Mouse (Mus musculus) ZHBTc4 (cell line): ENCODE data around the gene Sec14l1.
A peak's percentile ranks its signal among the peaks of the same experiment; 100 is the strongest.

Experiments
- DNase-seq: peaks from one replicate; pipeline ENCODE4 v3.0.0-alpha.2; 2011; ENCODE audit warnings: low read depth, low spot score

Sec14l1 gene

DNA sequence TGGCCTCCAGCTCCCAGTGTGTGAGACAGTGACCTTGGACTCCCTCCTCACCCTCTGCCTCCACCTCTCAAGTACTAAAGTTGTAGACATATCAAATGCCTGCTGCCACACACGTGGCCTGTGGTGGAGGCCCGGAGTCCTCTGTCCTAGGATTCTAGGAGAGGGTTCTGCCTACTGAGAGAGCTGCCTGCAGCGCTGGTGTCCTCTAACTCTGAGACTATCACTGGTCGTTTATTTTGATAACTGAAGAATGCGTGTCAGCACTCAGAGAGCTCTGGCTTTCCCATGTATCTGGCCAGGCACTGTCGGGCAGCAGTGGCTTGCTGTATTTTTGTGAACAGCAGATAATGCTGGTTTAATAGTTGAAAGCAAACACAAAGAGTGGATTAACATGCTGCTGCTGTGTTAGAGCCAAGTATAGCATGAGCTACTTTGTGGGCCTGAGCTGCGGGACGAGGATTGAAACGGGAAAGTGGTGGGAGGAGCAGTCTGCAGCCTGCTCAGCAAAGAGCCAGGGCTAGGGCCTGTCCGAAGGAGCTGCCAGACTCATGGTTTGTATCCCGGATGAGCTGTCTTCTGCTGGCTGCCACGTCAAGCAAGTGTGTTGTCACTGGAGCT lies 13.1 kb downstream of the Sec14l1 start:
- DNase-seq: no peak

DNA sequence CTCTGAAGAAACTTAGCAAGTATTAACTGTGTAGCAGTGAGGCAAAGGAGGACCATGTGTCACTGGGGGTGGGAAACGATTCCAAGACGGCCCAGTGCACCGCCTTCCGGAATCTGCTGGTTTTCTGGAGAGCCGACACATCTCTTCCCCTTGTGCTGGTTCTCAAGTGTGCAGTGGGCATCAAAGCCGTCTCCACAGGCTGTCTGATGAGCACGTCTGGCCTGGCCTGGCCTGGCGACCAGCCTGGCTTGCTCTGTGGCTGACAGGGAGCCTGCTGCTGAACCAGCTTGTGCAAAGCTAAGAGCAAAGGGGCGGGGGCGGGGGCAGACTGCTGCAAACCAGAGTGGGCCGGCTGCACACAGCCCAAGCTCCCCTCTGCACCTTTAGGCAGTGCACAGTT lies 14.5 kb downstream of the Sec14l1 start:
- peak; percentile 69 for DNase-seq

DNA sequence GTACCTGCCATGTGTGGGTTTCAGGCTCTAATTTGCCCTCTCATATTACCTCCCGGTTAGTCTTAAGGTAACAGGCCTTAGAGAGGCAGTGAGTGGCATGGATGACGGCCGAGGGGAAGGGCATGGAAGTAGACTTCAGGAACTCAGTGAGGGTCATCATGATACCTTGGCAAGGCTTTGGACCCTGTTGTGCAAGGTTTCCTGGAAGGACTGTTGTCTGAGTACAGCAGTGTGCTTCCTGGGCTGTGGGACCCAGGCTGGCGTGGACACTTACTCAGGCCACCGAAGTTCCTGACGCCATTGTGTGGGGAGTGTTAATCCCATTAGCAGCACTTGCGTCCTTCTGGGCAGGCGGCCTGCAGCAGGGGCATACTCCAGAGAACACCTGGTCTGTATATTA lies 15.1 kb downstream of the Sec14l1 start:
- DNase-seq: no peak

DNA sequence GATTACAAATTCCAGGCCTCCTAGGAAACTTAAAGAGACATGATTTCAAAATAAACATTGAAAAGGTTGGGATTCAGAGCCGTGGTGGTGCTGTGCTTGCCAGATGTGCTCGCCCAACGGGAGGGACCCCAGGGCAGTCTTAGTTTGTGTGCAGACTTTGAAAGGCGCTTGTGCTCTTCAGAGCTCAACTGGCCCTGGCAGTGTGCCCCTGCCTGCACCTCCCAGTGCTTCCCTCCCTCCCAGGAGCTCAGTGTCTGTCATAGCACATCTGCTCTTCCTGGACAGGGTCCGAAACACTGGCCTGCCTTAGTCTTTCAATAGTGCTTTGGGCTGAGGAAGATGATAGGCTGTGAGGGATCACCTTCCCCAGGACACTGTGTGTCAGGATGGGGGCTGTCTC lies 15.9 kb downstream of the Sec14l1 start:
- no peak for DNase-seq

DNA sequence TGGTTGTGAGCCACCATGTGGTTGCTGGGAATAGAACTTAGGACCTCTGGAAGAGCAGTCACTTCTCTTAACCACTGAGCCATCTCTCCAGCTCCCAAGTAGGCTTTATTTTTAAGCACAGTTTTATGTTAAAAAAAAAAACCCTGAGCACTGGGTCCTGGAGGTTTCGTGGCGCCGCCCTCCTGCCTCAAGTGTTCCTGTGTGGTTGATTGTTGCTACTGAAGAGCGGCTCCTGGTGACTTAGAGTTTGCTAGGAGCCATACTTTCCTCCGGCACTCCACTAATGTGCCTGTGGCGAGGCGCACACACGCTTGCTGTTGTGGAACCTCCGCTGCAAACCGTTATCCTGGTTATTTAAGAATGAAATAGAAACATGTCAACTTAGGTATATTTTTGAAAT lies 16.5 kb downstream of the Sec14l1 start:
- DNase-seq: no peak

DNA sequence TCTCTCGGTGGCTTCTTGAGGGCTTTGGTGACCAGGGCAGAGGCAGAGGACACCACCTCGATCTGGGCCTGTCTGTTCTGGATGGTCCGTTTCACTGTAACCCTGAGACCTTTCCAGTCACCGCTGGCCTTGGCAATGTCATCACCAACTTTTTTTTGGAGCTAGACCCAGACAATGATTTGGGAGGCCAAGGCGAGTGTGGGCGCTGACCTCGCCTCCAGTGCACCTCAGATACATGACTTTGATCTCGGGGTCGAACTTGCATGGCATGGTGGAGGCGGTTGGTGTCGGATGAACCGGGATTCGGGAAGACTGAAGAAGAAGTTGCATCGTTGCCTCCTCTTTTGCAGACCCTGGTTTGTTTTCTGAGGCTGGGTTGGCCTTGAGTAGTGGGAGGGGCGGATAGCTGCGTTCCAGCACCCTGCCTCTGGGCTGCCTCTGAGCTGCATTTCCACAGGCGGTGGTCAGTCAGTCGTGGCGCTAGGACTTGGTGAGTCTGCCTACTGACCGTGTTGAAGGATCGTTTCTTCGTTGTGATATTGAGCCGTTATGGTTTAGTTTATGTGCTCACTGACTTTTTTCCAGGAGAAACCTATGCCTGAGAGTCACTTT lies 19.9 kb downstream of the Sec14l1 start:
- no peak for DNase-seq

DNA sequence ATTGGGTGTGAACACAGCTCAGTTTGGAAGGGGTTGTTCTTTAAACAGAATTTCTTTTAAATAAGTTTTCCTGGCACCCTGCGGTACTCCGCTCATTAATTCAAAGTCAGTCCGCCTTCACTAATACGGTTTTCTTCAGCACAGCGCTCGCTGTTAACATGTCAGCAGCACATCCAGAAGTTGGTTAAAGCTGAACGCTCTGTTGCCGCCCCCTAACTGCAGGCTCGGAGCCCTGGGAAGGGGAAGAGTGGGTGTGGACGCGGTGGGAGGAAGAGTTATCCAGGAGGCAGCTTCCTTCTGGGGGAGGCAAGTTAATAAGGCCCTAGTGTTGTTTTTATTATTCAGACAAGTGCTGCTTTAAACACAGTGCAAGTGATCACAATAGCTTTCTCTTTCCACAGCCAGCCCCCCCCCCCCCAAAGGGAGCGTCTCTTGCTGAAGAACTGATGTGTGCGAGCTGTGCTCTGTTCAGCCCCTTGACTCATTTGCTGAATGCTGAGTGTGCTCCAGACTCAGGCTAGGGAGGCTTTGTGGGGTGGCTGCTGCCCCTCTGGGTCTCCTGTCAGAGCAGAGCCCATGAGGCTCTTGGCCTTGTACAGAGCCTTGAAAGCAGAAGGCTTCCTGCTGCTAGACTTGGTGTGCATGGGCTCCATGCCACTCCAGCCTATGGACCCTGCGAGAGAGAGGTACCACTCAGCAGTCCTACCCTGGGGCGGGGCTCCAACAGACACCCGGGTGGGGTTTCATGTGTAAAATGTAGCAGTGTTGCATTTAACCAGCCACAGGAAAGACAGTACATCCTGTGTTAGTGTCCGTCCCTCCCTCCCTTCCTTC lies 20.7 kb downstream of the Sec14l1 start:
- peak; percentile 45 for DNase-seq

DNA sequence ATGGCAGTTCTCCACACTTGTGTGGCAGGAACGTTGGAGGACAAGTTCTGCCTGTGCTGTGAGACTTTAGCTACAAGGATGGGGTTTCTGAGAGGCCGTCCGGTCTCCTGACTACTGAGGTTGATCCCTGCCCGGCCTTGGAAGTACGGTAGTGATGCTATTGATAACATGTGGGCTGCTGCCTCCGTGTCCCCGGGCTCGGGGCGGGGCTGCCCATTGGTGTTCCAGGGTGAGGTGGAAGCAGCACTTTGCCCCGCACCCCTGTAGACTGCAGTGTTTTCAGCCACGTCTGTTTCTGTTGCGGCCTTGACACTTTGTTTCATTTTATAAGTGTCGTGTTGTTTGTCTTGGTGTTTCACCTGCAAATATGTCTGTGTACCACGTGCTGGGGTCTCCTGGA lies 21.9 kb downstream of the Sec14l1 start:
- no peak for DNase-seq

DNA sequence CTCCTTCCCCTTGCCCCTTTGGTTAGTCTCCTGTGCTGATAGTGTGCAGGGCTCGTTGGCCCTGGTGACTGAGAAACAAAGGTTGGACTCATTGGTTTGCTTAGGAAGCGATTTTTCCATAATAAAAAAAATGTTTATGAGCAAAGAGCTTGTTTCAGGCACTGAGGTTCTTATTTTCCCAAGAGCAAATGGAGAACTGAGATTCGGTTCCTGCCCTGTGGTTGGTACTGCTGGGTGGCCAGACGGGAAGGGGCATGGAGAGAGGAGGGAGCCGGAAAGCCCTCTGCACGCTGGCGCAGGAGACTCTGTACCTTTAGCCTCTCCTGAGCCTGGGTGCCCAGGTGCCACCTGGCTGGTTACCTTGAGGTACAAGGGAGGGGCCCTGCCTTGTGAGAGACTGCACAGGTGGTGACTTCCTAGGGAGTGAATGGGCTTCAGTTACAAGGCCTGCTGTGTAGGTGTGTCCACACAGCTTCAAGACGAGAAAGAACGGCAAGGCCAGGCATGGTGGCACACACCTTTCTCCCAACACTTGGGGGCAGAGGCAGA lies 23.3 kb downstream of the Sec14l1 start:
- DNase-seq: no peak

DNA sequence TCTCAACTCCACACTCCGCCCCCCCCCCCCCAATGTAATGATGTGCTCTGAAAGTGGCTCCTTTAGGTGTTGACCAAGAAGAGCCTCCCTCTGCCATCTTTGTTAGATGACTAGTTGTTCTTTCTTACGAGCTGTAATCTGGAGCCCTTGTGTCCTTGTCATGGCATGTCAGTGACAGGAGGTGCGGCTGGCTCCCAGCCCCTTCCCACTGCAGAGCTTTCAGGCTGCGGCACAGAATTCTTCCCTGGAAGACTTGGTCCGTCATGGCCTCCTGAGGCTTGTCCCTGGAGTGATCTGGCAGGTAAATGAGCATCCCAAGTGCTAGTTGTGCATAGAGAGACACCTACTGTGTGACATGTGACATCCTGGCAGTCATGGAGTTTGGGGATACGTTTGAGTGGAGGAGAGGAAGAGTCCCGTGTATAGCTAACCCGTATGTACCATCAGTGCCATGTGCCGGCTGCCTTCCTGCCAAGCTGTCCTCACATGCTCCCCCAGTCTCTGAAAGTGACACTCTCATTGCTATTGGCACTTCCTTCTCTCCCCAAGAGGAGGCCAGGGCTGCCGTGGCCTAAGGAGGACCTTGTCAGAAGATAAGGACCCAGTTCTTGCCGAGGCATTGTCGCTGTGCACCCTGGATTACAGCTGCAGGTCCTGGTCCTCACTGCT lies 24.0 kb downstream of the Sec14l1 start:
- no peak for DNase-seq

DNA sequence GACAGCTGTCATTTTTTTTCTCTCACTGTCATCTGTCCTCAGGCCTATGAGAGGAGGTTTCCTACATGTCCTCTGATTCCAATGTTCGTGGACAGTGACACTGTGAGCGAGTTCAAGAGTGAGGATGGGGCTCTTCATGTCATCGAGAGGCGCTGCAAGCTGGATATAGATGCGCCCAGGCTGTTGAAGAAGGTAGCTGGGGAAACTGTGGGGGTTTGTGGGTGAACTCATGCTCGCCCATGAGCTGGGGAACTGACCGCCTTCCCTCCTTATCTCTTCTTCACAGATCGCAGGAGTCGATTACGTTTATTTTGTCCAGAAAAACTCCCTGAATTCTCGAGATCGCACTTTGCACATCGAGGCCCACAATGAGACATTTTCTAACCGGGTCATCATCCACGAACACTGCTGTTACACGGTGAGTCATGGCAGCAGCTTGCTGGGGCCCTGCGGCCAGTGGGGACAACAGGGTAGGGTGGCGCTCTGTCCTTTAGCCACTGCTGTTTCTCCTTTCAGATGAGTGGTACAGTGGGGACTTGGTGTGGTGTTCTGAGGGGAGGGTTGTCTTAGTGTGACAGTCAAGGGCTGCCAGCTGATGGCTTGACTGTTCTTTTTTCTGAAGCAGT lies 26.5 kb downstream of the Sec14l1 start:
- DNase-seq: no peak

DNA sequence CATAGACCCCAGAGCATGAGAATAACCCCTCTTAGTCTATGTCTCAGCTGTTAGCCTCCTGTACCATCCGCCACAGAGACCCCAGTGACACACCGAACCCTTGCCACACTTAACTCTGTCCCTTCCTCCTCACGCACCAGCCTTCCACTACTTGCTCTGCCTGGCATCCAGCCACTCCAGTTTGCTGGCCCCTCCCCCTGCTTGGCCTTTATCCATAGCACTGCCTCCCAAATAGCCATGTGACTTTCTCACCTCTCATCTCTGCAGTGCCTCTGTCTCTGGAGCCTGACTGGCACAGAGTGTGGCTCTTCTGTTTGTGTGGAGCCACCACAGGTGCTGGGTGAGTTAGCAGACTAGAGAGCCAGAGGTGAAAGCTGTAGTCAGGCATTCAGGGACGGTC lies 27.5 kb downstream of the Sec14l1 start:
- no peak for DNase-seq

DNA sequence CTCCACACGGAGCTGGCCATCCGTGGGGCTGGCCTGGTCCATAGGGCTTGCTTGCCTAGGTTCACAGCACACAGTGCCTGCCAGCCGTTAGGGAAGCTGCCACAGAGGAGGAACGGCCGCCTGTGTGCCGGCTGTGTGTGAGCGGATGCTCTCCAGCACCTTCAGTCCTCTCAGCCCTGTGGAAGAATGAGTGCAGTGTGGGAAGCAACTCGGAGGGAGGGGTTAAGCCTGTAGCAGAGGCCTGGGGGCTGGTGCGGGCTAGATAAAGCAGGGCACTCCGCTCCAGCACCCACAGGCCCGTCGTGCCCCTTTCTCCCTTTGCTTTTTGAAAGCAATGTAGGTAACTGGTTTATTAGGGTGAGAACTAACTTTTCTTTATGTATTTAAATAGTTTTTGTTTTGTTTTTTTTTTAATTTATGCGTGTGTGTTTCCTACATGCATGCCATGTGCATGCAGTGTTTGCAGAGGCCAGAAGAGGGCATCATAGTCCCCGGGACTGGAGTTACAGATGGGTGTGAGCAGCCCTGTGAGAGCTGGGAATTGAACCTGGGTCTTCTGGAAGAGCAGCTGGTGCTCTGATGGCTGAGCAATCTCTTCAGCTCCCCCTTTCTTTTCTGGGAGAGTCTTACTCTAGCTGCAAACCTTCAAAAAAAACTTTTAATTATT lies 30.6 kb downstream of the Sec14l1 start:
- peak; percentile 65 for DNase-seq

DNA sequence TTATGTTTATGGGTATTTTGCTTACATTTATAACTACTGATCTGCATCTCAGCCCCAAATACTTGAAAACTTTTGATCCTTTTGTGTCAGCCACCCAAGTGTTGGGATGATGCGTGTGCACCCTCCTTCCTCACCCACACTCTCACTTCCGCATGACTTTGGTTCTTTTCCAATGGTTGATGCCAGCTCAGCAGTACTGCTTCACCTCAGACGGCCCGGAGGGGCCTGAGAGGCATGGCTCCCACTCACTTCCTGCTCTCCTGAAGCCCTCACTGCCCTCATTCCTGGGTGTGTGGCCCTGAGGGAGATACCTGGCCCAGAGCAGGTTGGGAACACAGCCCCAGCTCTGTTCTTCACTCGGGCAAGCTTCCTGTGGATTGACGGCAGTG lies 31.1 kb downstream of the Sec14l1 start:
- DNase-seq: no peak

DNA sequence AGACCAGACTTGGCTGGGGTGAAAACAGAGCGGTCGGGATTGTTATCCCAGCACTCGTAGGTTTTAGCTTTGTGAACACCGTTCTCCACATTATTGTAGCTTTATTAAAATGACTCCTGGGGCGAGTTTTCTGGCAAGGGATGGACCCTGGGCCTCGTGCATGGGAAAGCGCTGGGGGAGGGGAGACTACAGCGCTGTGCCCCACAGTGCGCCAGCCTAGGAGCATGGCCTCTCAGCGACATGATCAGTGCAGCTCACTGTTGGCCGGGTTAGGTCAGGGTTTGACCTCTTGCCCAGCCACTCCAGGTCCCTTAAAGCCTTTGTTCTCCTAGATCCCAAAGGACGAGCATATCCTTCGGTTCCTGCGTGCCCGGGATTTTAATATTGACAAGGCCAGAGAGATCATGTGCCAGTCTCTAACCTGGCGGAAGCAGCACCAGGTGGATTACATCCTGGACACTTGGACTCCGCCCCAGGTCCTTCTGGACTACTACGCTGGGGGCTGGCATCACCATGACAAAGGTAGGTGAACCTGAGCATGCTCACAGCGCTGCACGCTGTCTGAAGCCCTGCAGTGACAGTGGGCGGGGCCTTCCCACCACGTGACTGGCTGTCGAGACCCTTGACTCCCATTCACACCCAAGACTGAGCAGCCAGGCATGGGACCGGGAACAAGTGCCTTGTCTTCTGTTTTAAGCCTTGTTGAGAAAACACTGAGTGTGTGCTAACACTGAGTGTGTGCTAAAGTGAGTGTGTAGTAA lies 32.0 kb downstream of the Sec14l1 start:
- peak; percentile 93 for DNase-seq

DNA sequence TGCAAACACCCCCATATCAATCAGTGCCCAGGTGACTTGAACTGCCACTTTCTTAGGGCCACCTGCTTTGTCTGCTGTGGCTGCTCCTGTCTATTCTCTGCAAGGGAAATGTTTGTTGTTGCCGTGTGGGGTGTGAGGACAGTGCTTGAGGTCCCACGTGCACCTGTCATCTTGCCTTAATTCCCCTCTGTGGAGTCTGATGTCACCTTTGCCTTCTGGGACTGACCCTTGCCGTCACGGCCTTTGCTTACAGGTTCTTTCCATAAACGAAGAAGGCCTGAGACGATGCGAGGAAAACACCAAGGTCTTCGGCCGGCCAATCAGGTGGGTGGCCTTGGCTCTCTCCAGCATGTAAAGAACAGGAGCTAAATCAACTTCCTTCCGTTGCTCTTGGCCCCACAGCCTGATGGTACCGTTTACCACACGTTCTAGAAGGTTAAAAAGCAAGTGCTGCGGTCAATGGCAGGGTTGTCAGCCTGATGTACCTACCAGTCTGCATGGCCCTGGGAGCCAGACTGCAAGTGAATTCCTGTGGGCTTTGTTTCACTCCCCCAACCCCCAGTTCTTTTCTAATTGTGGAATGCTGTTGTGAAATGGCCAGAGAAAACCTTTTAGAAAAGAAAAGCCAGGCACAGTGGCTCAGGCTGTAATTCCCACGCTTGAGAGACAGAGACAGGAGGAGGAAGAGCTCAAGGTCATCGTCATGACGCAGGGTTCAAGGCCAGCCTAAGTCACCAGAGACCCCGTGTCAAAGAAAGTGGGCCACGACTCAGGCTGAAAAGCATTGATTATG lies 34.1 kb downstream of the Sec14l1 start:
- DNase-seq: peak; percentile 33

DNA sequence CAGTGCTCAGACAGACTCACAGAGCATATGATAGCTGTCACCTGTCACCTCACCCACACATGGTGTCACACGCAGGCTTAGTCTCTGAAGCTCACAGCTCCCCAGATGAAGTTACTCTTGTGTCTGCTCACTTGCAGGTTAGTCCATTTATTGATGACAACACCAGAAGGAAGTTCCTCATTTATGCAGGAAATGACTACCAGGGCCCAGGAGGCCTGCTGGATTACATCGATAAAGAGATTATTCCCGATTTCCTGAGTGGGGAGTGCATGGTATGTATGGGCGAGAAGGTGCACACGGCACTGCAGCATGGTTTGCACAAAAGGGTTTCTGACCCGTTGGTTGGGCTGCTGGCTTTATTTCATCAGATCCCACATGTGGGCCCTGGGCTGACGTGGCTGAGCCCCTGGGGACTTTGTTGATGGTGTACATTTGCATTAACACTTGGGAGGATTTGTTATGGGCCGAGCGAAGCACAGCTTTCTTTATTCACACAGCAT lies 35.5 kb downstream of the Sec14l1 start:
- no peak for DNase-seq

DNA sequence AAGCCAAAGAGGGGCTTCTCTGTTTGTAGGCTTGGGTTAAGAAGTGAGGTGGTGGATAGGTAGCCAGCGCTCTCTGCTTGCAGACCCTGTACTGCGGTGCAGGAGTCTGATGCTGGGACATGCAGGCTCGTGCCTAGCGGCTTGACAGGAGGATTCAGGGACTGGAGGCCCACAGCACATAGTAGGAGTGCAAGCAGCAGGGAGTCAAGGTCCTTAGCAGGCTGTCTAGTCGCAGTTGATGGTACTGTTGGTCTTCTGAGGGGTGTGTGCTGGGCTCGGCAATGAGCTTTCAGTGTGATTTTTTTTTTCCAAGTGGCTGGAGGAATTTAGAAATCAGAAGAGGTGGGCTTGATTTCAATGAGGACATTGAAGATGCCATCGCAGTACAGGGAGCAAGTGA lies 36.5 kb downstream of the Sec14l1 start:
- no peak for DNase-seq

DNA sequence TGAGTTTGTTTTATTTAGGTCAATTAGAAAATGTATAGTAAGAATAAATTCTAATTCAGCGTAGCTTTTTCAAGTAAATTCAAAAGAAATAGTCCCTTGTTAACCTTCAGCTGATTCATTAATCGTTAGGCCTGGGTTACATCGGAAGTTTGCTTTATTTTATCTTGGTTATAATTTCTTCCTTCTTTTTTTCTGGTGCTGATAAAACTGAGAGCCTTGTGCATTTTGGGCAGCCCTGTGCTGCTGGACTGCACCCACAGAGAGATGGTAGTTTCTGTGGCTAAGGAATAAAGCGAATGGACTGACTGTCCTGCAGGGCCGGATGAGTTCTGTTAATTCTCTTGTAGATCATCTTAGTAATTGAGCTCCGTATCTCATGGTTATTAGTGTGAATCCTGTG lies 37.6 kb downstream of the Sec14l1 start:
- DNase-seq: no peak
